Mouse (Mus musculus) C2C12 (cell line): Measurements from ENCODE around the gene Kifc5b. TPM values are rescaled to one million over a fixed set of nuclear protein-coding genes. Genes with fewer than 3 reads are reported as not detected.
A peak's percentile ranks its signal among the peaks of the same experiment; 100 is the strongest.

Source experiments
- H3K27me3 ChIP-seq: one replicate; pipeline ENCODE4 v1.6.1; 2011; ENCODE audit not compliant: control insufficient read depth, insufficient read depth, insufficient read length
- H3K36me3 ChIP-seq: one replicate; pipeline ENCODE4 v1.6.1; 2011; ENCODE audit not compliant: control insufficient read depth, insufficient read depth
- H3K4me3 ChIP-seq: one replicate; pipeline ENCODE4 v1.5.1; 2011; ENCODE audit warnings: mild to moderate bottlenecking, control low read depth; ENCODE audit not compliant: poor library complexity, insufficient read depth, severe bottlenecking
- H3K79me2 ChIP-seq: one replicate; pipeline ENCODE4 v1.6.1; 2011; ENCODE audit not compliant: control insufficient read depth, insufficient read depth
- H3K79me3 ChIP-seq: one replicate; pipeline ENCODE4 v1.6.1; 2011; ENCODE audit warnings: low read depth, control low read depth
- H3ac ChIP-seq: one replicate; pipeline ENCODE3; 2011; ENCODE audit warnings: low read depth; ENCODE audit not compliant: control insufficient read depth, insufficient read length
- CEBPB ChIP-seq: IDR thresholded peaks from one replicate; pipeline ENCODE4 v1.6.1; 2011; ENCODE audit warnings: low read depth, mild to moderate bottlenecking, control low read depth, moderate library complexity
- CTCF ChIP-seq: IDR thresholded peaks from one replicate; pipeline ENCODE4 v1.5.1; 2011; ENCODE audit not compliant: control insufficient read depth, insufficient read depth, insufficient read length
- FOSL1 ChIP-seq: IDR thresholded peaks from one replicate; pipeline ENCODE4 v1.8.0; 2011; ENCODE audit warnings: mild to moderate bottlenecking, low read length; ENCODE audit not compliant: poor library complexity, insufficient read depth, severe bottlenecking
- MAX ChIP-seq: IDR thresholded peaks from one replicate; pipeline ENCODE4 v1.6.1; 2011; ENCODE audit warnings: mild to moderate bottlenecking, control low read depth
- MYOD1 ChIP-seq: IDR thresholded peaks from one replicate; pipeline ENCODE4 v1.6.1; 2011; ENCODE audit warnings: low read depth; ENCODE audit not compliant: control insufficient read depth, insufficient read length
- MYOG ChIP-seq: IDR thresholded peaks from one replicate; pipeline ENCODE4 v1.6.1; 2011; ENCODE audit not compliant: control insufficient read depth, insufficient read length; ENCODE audit errors: extremely low read depth
- USF1 ChIP-seq: IDR thresholded peaks from one replicate; pipeline ENCODE4 v1.6.1; 2011; ENCODE audit warnings: low read depth, mild to moderate bottlenecking, control low read depth, moderate library complexity
- polyA plus RNA-seq: library from polyadenylated mRNA; unstranded; fragments of >200 nt; fragmentation: generic; extraction: Trizol; gene quantifications from one replicate; pipeline ENCODE4 v1.2.1, GENCODE M21; 2012; ENCODE audit warnings: missing spikeins

Kifc5b gene
- polyA plus RNA-seq, 1 experiment: 30.9 TPM

DNA sequence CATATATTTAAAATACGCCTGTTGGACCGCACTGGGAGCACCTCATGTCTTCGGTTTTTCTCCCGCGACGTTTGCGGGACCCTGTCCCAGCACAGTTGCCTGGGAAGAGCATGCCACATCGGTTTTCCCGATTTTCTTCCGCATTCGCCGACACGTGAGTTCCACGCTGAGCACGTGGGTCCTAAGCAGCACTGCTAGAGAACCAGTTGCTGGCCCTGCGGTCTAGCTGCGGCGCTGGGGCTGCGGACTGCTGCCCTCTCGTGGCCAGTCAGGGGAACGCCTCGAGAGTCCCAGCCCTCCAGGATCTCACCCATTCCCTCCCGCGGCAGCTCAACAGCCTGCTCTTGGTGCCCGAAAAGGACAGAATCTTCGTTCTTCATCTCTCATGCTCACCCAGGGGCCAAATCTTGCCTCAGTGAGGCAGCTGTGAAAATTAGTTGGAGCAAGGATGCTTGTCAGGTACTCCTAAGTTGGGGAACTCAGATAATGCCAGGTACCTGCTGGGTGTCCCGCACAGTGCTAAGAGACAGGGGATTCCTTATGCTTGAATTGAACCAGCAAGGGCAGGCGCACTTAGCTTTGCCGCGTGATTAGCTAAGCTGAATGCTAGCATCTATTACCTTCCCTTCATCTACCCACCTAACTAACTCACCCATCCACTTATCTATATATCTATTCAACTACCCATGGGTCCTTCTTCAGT, 30.7 kb upstream of the Kifc5b start:
- peaks cover 17% of the 10 kb centered on the region for H3K79me2 ChIP-seq
- peaks cover 5% of the 10 kb centered on the region for H3K79me3 ChIP-seq
- peak overlapping the region; percentile 42 for H3K4me3 ChIP-seq
- TF ChIP-seq MYOG (no peak), MAX (peak; percentile 99), USF1 (peak; percentile 96), CEBPB (no peak), FOSL1 (no peak), CTCF (peak; percentile 98)
- H3K27me3 ChIP-seq: no peaks in the 10 kb centered on the region
- H3ac ChIP-seq: peak overlapping the region; percentile 49
- no peaks in the 10 kb centered on the region for H3K36me3 ChIP-seq

DNA sequence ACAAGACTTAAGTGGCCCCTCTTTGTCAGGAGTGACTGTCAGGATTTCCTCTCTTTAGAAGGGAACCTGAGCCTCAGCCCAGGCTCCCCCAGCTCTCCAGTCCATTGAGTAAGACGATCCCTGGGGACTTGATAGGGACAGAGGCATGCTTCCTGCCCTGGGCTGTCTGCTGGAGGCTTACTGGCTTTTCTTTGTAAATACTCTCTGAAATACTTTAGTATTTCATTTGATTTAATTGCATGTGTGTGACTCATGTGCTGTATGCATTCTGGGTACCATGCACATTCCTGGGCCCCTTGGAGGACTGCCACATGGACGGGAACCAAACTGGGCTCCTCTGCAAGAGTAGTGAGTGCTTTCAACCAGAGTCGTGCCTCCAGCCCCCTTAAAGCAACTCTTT, 29.0 kb upstream of the Kifc5b start:
- Histone ChIP-seq H3K79me2 (peaks cover 17% of the 10 kb centered on the region), H3K4me3 (no peak overlapping the region), H3K27me3 (no peaks in the 10 kb centered on the region), H3K79me3 (peaks cover 5% of the 10 kb centered on the region), H3K36me3 (no peaks in the 10 kb centered on the region), H3ac (no peak overlapping the region)
- peak; percentile 70 for TF ChIP-seq CEBPB
- no peak for TF ChIP-seq MYOD1
- no peak for TF ChIP-seq USF1
- no peak for TF ChIP-seq MYOG
- peak; percentile 54 for TF ChIP-seq MAX
- TF ChIP-seq FOSL1: peak; percentile 66
- TF ChIP-seq CTCF: no peak

GRCm38 (mm10) chr17:26892635-26893375, 24.1 kb upstream of the Kifc5b start:
- Histone ChIP-seq H3ac (no peak overlapping the region), H3K27me3 (peaks cover 9% of the 10 kb centered on the region), H3K79me2 (no peaks in the 10 kb centered on the region), H3K79me3 (no peaks in the 10 kb centered on the region), H3K4me3 (no peak overlapping the region), H3K36me3 (no peaks in the 10 kb centered on the region)
- no peak for TF ChIP-seq USF1

- Histone ChIP-seq H3K4me3 (no peak overlapping the region), H3K36me3 (no peaks in the 10 kb centered on the region), H3K79me3 (no peaks in the 10 kb centered on the region), H3ac (no peak overlapping the region), H3K27me3 (peaks cover 9% of the 10 kb centered on the region), H3K79me2 (no peaks in the 10 kb centered on the region)
- TF ChIP-seq CTCF (no peak), FOSL1 (no peak), CEBPB (no peak), MYOG (no peak), MYOD1 (no peak), USF1 (no peak), MAX (no peak)
Measured at GRCm38 (mm10) chr17:26893492-26893891, 23.4 kb upstream of the Kifc5b start.

- H3K79me2 ChIP-seq: no peaks in the 10 kb centered on the region
- H3ac ChIP-seq: no peak overlapping the region
- no peaks in the 10 kb centered on the region for H3K36me3 ChIP-seq
- TF ChIP-seq FOSL1: no peak
- no peak for TF ChIP-seq MYOD1
- peaks cover 9% of the 10 kb centered on the region for H3K27me3 ChIP-seq
- H3K4me3 ChIP-seq: no peak overlapping the region
- H3K79me3 ChIP-seq: no peaks in the 10 kb centered on the region
Measured at GRCm38 (mm10) chr17:26894342-26894741, 22.5 kb upstream of the Kifc5b start.

- peaks cover 9% of the 10 kb centered on the region for H3K27me3 ChIP-seq
- H3K36me3 ChIP-seq: no peaks in the 10 kb centered on the region
- no peak overlapping the region for H3ac ChIP-seq
- no peaks in the 10 kb centered on the region for H3K79me3 ChIP-seq
- no peak overlapping the region for H3K4me3 ChIP-seq
- TF ChIP-seq CTCF (peak; percentile 64), MAX (no peak)
- no peaks in the 10 kb centered on the region for H3K79me2 ChIP-seq
Measured at GRCm38 (mm10) chr17:26895578-26895977, 21.3 kb upstream of the Kifc5b start.
